Mouse (Mus musculus) embryonic fibroblast, embryonic 13.5 days (primary cell): ENCODE results near the gene Gm43191. TPM values are rescaled to one million over a fixed set of nuclear protein-coding genes. Genes with fewer than 3 reads are reported as not detected.

Experiments used
- H3K27ac ChIP-seq: 2 replicates; pipeline ENCODE4 v1.5.1; 2012; ENCODE audit warnings: low read length, control low read depth, inconsistent platforms; ENCODE audit not compliant: insufficient read depth
- H3K4me1 ChIP-seq: 2 replicates; pipeline ENCODE4 v1.6.1; 2011; ENCODE audit warnings: low read length; ENCODE audit not compliant: control insufficient read depth, insufficient read depth
- H3K4me3 ChIP-seq: 2 replicates; pipeline ENCODE4 v1.5.1; 2011; ENCODE audit warnings: mild to moderate bottlenecking, control low read depth, low read length; ENCODE audit not compliant: insufficient read depth
- CTCF ChIP-seq: IDR thresholded peaks from 2 replicates; pipeline ENCODE4 v1.5.1; 2011; ENCODE audit warnings: mild to moderate bottlenecking, control low read depth, low read length, moderate library complexity, borderline replicate concordance; ENCODE audit not compliant: insufficient read depth
- POLR2A ChIP-seq: IDR thresholded peaks from 2 replicates; pipeline ENCODE4 v1.6.1; 2011; ENCODE audit warnings: low read depth, mild to moderate bottlenecking, control low read depth, low read length, moderate library complexity
- polyA plus RNA-seq: library from polyadenylated mRNA; stranded (reverse); fragments of >200 nt; gene quantifications from 2 replicates; pipeline ENCODE4 v1.2.4, GENCODE M21; 2011; ENCODE audit warnings: low read depth; ENCODE audit not compliant: missing spikeins, insufficient read length

Gene Gm43191
- not detected in 2 replicates for polyA plus RNA-seq

- Histone ChIP-seq H3K4me3 (no peak within 1 kb of the TSS), H3K27ac (no peak within 1 kb of the TSS), H3K4me1 (no peaks in the 10 kb centered on the region)
- TF ChIP-seq CTCF (no peak), POLR2A (no peak)
These were observed at the start of gene Gm43191 for GRCm38 (mm10) chr3:116681160-116681559. Gene Gm43191 (minus strand): TSS chr3:116681260.

GRCm38 (mm10) chr3:116729483-116730174 lies 48.6 kb upstream of the Gm43191 start:
- TF ChIP-seq POLR2A (no peak), CTCF (no peak)
- Histone ChIP-seq H3K4me3 (no peak overlapping the region), H3K4me1 (no peaks in the 10 kb centered on the region), H3K27ac (no peak overlapping the region)

GRCm38 (mm10) chr3:116726807-116727206 lies 45.7 kb upstream of the Gm43191 start:
- no peak overlapping the region for H3K4me3 ChIP-seq
- H3K4me1 ChIP-seq: no peaks in the 10 kb centered on the region
- H3K27ac ChIP-seq: no peak overlapping the region
- no peak for TF ChIP-seq POLR2A
- no peak for TF ChIP-seq CTCF

- TF ChIP-seq CTCF (no peak), POLR2A (no peak)
- Histone ChIP-seq H3K4me1 (no peaks in the 10 kb centered on the region), H3K27ac (no peak overlapping the region), H3K4me3 (no peak overlapping the region)
These were observed 42.7 kb upstream of the Gm43191 start for GRCm38 (mm10) chr3:116723496-116724481.

GRCm38 (mm10) chr3:116722980-116723379 lies 41.9 kb upstream of the Gm43191 start:
- Histone ChIP-seq H3K27ac (no peak overlapping the region), H3K4me3 (no peak overlapping the region), H3K4me1 (no peaks in the 10 kb centered on the region)
- TF ChIP-seq CTCF: no peak
- no peak for TF ChIP-seq POLR2A

GRCm38 (mm10) chr3:116718951-116719350 lies 37.9 kb upstream of the Gm43191 start:
- Histone ChIP-seq H3K27ac (no peak overlapping the region), H3K4me3 (no peak overlapping the region), H3K4me1 (no peaks in the 10 kb centered on the region)
- no peak for TF ChIP-seq CTCF
- TF ChIP-seq POLR2A: no peak

GRCm38 (mm10) chr3:116713031-116713430 lies 32.0 kb upstream of the Gm43191 start:
- Histone ChIP-seq H3K27ac (no peak overlapping the region), H3K4me3 (peak overlapping the region; percentile 96; the same call in 1 of the 2 replicates), H3K4me1 (peaks cover 3% of the 10 kb centered on the region; the same call in 1 of the 2 replicates)
- TF ChIP-seq CTCF (no peak), POLR2A (no peak)

- Histone ChIP-seq H3K4me1 (peaks cover 3% of the 10 kb centered on the region; the same call in 1 of the 2 replicates), H3K4me3 (peak within 1 kb of the TSS; percentile 96), H3K27ac (peak within 1 kb of the TSS; percentile 41; the same call in 1 of the 2 replicates)
- no peak for TF ChIP-seq POLR2A
- no peak for TF ChIP-seq CTCF
These were observed 31.4 kb upstream of the Gm43191 start, which contains the start of gene Slc35a3 for GRCm38 (mm10) chr3:116712436-116712881. Gene Slc35a3 (minus strand): TSS chr3:116712831.

GRCm38 (mm10) chr3:116711624-116712435 lies 30.8 kb upstream of the Gm43191 start:
- Histone ChIP-seq H3K4me1 (peaks cover 3% of the 10 kb centered on the region; the same call in 1 of the 2 replicates), H3K27ac (peak overlapping the region; percentile 41; the same call in 1 of the 2 replicates), H3K4me3 (peak overlapping the region; percentile 96)
- TF ChIP-seq CTCF: no peak
- peak; percentile 53; the same call in 1 of the 2 replicates for TF ChIP-seq POLR2A
